20 mouse cellular contexts compared by ENCODE assay signal in genomic region chr17:48457971-48458653, GRCm38 (mm10). TPM values are rescaled to one million over a fixed set of nuclear protein-coding genes. Genes with fewer than 3 reads are reported as not detected.
DNase-seq lines count a peak whose midpoint lies in the region; ATAC-seq and TF ChIP-seq lines count a peak whose summit lies in the region.
"Had no signal": no experiment of that assay in that cellular context is flagged by ENCODE, and none has a peak within 500 bp of the region (broad histone marks: within the 10 kb centered on the region; RNA-seq: fewer than 3 reads in every experiment).

No protein-coding gene starts in this region.

- H3K4me2 ChIP-seq in intestine, embryonic 14.5 days (ENCODE audit: low read length) = peak overlapping the region; percentile 17
- H3K4me2 ChIP-seq in hindbrain, postnatal 0 days (ENCODE audit: low read depth, low read length) = no peak overlapping the region
- H3K4me2 ChIP-seq: embryonic facial prominence, embryonic 13.5 days; forebrain, embryonic 15.5 days; limb, embryonic 12.5 days; midbrain, embryonic 12.5 days; neural tube, embryonic 13.5 days had no signal

- 26% methylated on average over 13 of the region's 13 CpGs for WGBS in spleen, adult 2 months
- 54% methylated on average over 13 of the region's 13 CpGs for WGBS in intestine, embryonic 14.5 days
- 87% methylated on average over 13 of the region's 13 CpGs for WGBS in hindbrain, postnatal 0 days

- H3K9ac ChIP-seq in intestine, embryonic 14.5 days (ENCODE audit: low read length) = no peak overlapping the region
- no peak overlapping the region for H3K9ac ChIP-seq in hindbrain, postnatal 0 days (replicated peaks; ENCODE audit: low read length)
- H3K9ac ChIP-seq: embryonic facial prominence, embryonic 13.5 days; forebrain, embryonic 15.5 days; limb, embryonic 12.5 days; midbrain, embryonic 12.5 days; neural tube, embryonic 13.5 days had no signal

- peak overlapping the region; percentile 9 for H3K27ac ChIP-seq in spleen, adult 2 months (ENCODE audit: insufficient read depth, low read length)
- peak overlapping the region; percentile 19; the same call in 1 of the 2 replicates for H3K27ac ChIP-seq in intestine, embryonic 14.5 days (ENCODE audit: low read depth)
- H3K27ac ChIP-seq in hindbrain, postnatal 0 days = no peak overlapping the region
- H3K27ac ChIP-seq: embryonic facial prominence, embryonic 13.5 days; forebrain, embryonic 15.5 days; hindbrain, embryonic 10.5 days; limb, embryonic 12.5 days; midbrain, embryonic 12.5 days; neural tube, embryonic 13.5 days had no signal

- no peak for TF ChIP-seq CTCF in spleen, adult 2 months (IDR thresholded peaks at IDR 0.05; ENCODE audit: extremely low read depth, insufficient read depth, insufficient read length, insufficient replicate concordance)
- TF ChIP-seq CTCF in hindbrain, postnatal 0 days (IDR thresholded peaks at IDR 0.05; ENCODE audit: low read depth) = no peak

- no peaks in the 10 kb centered on the region for H3K9me3 ChIP-seq in intestine, embryonic 14.5 days (ENCODE audit: control insufficient read depth, low read length)
- H3K9me3 ChIP-seq in hindbrain, postnatal 0 days (ENCODE audit: low read length) = no peaks in the 10 kb centered on the region
- H3K9me3 ChIP-seq: embryonic facial prominence, embryonic 13.5 days; forebrain, embryonic 15.5 days; hindbrain, embryonic 10.5 days; limb, embryonic 12.5 days; midbrain, embryonic 12.5 days; neural tube, embryonic 13.5 days had no signal

- H3K4me1 ChIP-seq in spleen, adult 2 months (ENCODE audit: control insufficient read depth, insufficient read depth, insufficient read length) = peaks cover 12% of the 10 kb centered on the region; the same call in 1 of the 2 replicates
- no peaks in the 10 kb centered on the region for H3K4me1 ChIP-seq in intestine, embryonic 14.5 days (replicated peaks; ENCODE audit: control insufficient read depth, insufficient read depth, low read length)
- H3K4me1 ChIP-seq in hindbrain, postnatal 0 days (ENCODE audit: insufficient read depth, low read length) = no peaks in the 10 kb centered on the region
- H3K4me1 ChIP-seq: forebrain, embryonic 15.5 days; limb, embryonic 12.5 days; midbrain, embryonic 12.5 days; neural tube, embryonic 13.5 days had no signal

- DNase-seq in spleen, adult 2 months (ENCODE audit: low read depth in 1 of 2, low spot score in 2 of 2) = peak in 1 of 2 experiments; percentile 15
- DNase-seq in spleen, adult 12 weeks (ENCODE audit: low spot score) = no peak
- DNase-seq in intestine, embryonic 14.5 days (ENCODE audit: low spot score) = peak; percentile 62
- peak; percentile 63 for DNase-seq in yolk sac, embryonic 10.5 days (ENCODE audit: low spot score)
- no peak for DNase-seq in lung, postnatal 4 days
- no peak for DNase-seq in hindbrain, postnatal 0 days (ENCODE audit: low spot score)
- no peak for DNase-seq in urinary bladder, postnatal 14 days (ENCODE audit: low spot score)
- DNase-seq: adrenal gland, adult 8-10 months; cerebellum, adult 9-11 months; gastrocnemius, postnatal 25 days; lung, adult 18-20 months; lung, postnatal 36 days; thymus, adult 2 months had no signal

- no peak for TF ChIP-seq POLR2A in spleen, adult 2 months (IDR thresholded peaks at IDR 0.05; ENCODE audit: low read depth, low read length)

- H3K4me3 ChIP-seq in spleen, adult 2 months (ENCODE audit: extremely low read depth, insufficient read depth, insufficient read length) = no peak overlapping the region
- no peak overlapping the region for H3K4me3 ChIP-seq in intestine, embryonic 14.5 days (ENCODE audit: low read depth, low read length)
- no peak overlapping the region for H3K4me3 ChIP-seq in hindbrain, postnatal 0 days (ENCODE audit: low read length)
- H3K4me3 ChIP-seq: embryonic facial prominence, embryonic 13.5 days; forebrain, embryonic 15.5 days; hindbrain, embryonic 10.5 days; limb, embryonic 12.5 days; midbrain, embryonic 12.5 days; neural tube, embryonic 13.5 days had no signal

- ATAC-seq in intestine, embryonic 14.5 days (replicated peaks; ENCODE audit: low FRiP score, low TSS enrichment, low read depth) = peak; percentile 65
- peak; percentile 43 for ATAC-seq in neutrophil, adult 5-6 weeks (ENCODE audit: extremely low read depth, insufficient number of reproducible peaks, low FRiP score, poor library complexity, severe bottlenecking)
- ATAC-seq in hindbrain, postnatal 0 days = no peak
- ATAC-seq: forebrain, embryonic 15.5 days had no signal

- H3K27me3 ChIP-seq in spleen, adult 2 months (ENCODE audit: control insufficient read depth, insufficient read depth, low read length) = no peaks in the 10 kb centered on the region
- H3K27me3 ChIP-seq in intestine, embryonic 14.5 days (replicated peaks; ENCODE audit: control insufficient read depth, insufficient read depth, low read length) = no peaks in the 10 kb centered on the region
- no peaks in the 10 kb centered on the region for H3K27me3 ChIP-seq in hindbrain, postnatal 0 days (ENCODE audit: insufficient read depth, low read length)
- H3K27me3 ChIP-seq: embryonic facial prominence, embryonic 13.5 days; forebrain, embryonic 15.5 days; limb, embryonic 12.5 days; midbrain, embryonic 12.5 days; neural tube, embryonic 13.5 days had no signal

- H3K36me3 ChIP-seq in spleen, adult 2 months (ENCODE audit: control insufficient read depth, insufficient read depth, low read length) = no peaks in the 10 kb centered on the region
- H3K36me3 ChIP-seq in intestine, embryonic 14.5 days (ENCODE audit: control insufficient read depth, insufficient read depth, low read length) = no peaks in the 10 kb centered on the region
- no peaks in the 10 kb centered on the region for H3K36me3 ChIP-seq in hindbrain, postnatal 0 days (ENCODE audit: insufficient read depth, low read length)
- H3K36me3 ChIP-seq: embryonic facial prominence, embryonic 13.5 days; forebrain, embryonic 15.5 days; hindbrain, embryonic 10.5 days; limb, embryonic 12.5 days; midbrain, embryonic 12.5 days; neural tube, embryonic 13.5 days had no signal

RNA-seq across cellular contexts. Expression of gene Unc5cl, which starts 3.4 kb away (rescaled TPM):
- polyA plus RNA-seq in spleen, adult 2 months (2012; rRNA removed) = 8.5 and 10.6 TPM in 2 replicates
- 33.5 and 37.0 TPM in 2 replicates for polyA plus RNA-seq in intestine, embryonic 14.5 days (2014; fragmentation: Nextera tagmentation; extraction: Ambion mirVana)
- total RNA-seq in neutrophil, adult 5-6 weeks (2017) = 5.2 and 11.3 TPM in 2 replicates
- 0.26 TPM in 1 of 2 replicates, not detected in the other for total RNA-seq in hindbrain, postnatal 0 days (2014; rRNA removed)
- polyA plus RNA-seq in hindbrain, postnatal 0 days (2015; fragmentation: Nextera tagmentation; extraction: Ambion mirVana) = 0.13 and 0.32 TPM in 2 replicates
- total RNA-seq: adrenal gland, adult 8-10 months; gastrocnemius, postnatal 25 days had no signal

RNA-seq across cellular contexts. Expression of gene Tspo2, which starts 6.8 kb away (rescaled TPM):
- polyA plus RNA-seq in spleen, adult 2 months (2012; rRNA removed) = 107 and 121 TPM in 2 replicates
- polyA plus RNA-seq in intestine, embryonic 14.5 days (2014; fragmentation: Nextera tagmentation; extraction: Ambion mirVana) = 1.6 and 1.7 TPM in 2 replicates
- 2.5 and 3.8 TPM in 2 replicates for total RNA-seq in neutrophil, adult 5-6 weeks (2017)
- 0.22 and 2.0 TPM in 2 replicates for total RNA-seq in hindbrain, postnatal 0 days (2014; rRNA removed)
- 0.58 and 0.90 TPM in 2 replicates for polyA plus RNA-seq in hindbrain, postnatal 0 days (2015; fragmentation: Nextera tagmentation; extraction: Ambion mirVana)
- total RNA-seq: gastrocnemius, postnatal 25 days had no signal

RNA-seq across cellular contexts. Expression of gene Apobec2, which starts 25.4 kb away (rescaled TPM):
- 0.29 and 0.42 TPM in 2 replicates for polyA plus RNA-seq in spleen, adult 2 months (2012; rRNA removed)
- polyA plus RNA-seq in intestine, embryonic 14.5 days (2014; fragmentation: Nextera tagmentation; extraction: Ambion mirVana) = 2.4 and 3.3 TPM in 2 replicates
- not detected in 2 replicates for total RNA-seq in neutrophil, adult 5-6 weeks (2017)
- total RNA-seq in hindbrain, postnatal 0 days (2014; rRNA removed) = 0.78 and 1.2 TPM in 2 replicates
- polyA plus RNA-seq in hindbrain, postnatal 0 days (2015; fragmentation: Nextera tagmentation; extraction: Ambion mirVana) = 1.1 and 1.2 TPM in 2 replicates

RNA-seq across cellular contexts. Expression of gene Oard1, which starts 48.3 kb away (rescaled TPM):
- 6.6 and 7.7 TPM in 2 replicates for polyA plus RNA-seq in spleen, adult 2 months (2012; rRNA removed)
- 72.4 and 77.7 TPM in 2 replicates for polyA plus RNA-seq in intestine, embryonic 14.5 days (2014; fragmentation: Nextera tagmentation; extraction: Ambion mirVana)
- total RNA-seq in neutrophil, adult 5-6 weeks (2017) = 92.3 and 97.1 TPM in 2 replicates
- 9.9 and 10.2 TPM in 2 replicates for total RNA-seq in hindbrain, postnatal 0 days (2014; rRNA removed)
- 34.4 and 36.7 TPM in 2 replicates for polyA plus RNA-seq in hindbrain, postnatal 0 days (2015; fragmentation: Nextera tagmentation; extraction: Ambion mirVana)

RNA-seq across cellular contexts. Expression of gene Nfya, which starts 48.4 kb away (rescaled TPM):
- 80.3 and 93.1 TPM in 2 replicates for polyA plus RNA-seq in spleen, adult 2 months (2012; rRNA removed)
- 21.4 and 24.0 TPM in 2 replicates for polyA plus RNA-seq in intestine, embryonic 14.5 days (2014; fragmentation: Nextera tagmentation; extraction: Ambion mirVana)
- total RNA-seq in neutrophil, adult 5-6 weeks (2017) = 47.7 and 55.0 TPM in 2 replicates
- 29.0 and 39.7 TPM in 2 replicates for total RNA-seq in hindbrain, postnatal 0 days (2014; rRNA removed)
- polyA plus RNA-seq in hindbrain, postnatal 0 days (2015; fragmentation: Nextera tagmentation; extraction: Ambion mirVana) = 3.5 and 5.0 TPM in 2 replicates

Comparison
In these comparisons a context has a peak if more than half of its experiments do, and no peak if none do; other contexts are left out.
1. DNase-seq: peak in intestine, embryonic 14.5 days (single experiment) and yolk sac, embryonic 10.5 days (single experiment); none in spleen, adult 12 weeks (single experiment), lung, postnatal 4 days (0 of 2), hindbrain, postnatal 0 days (single experiment) and urinary bladder, postnatal 14 days (single experiment).
2. RNA of gene Tspo2, which starts 6.8 kb away (polyA plus RNA-seq): 107 to 121 TPM in spleen, adult 2 months; 1.6 to 1.7 TPM in intestine, embryonic 14.5 days and 0.58 to 0.90 TPM in hindbrain, postnatal 0 days; every median in the first group is over 10 times any median in the second.